Mouse (Mus musculus) embryonic facial prominence, embryonic 15.5 days (tissue): Measurements from ENCODE around the gene Gmpr2. TPM values are rescaled to one million over a fixed set of nuclear protein-coding genes. Genes with fewer than 3 reads are reported as not detected.

ENCODE experiments used
- ATAC-seq: fragments of 200-750 bp; cut with Nextera tagmentation; 2 replicates; pipeline ENCODE4 v1.8.0; 2017; ENCODE audit warnings: low read depth, moderate TSS enrichment; ENCODE audit not compliant: insufficient number of reproducible peaks, low FRiP score, low TSS enrichment
- H3K27ac ChIP-seq: fragments of 300-500 bp; sonication (generic); replicated peaks from 2 replicates; pipeline ENCODE4 v1.5.1; 2015; ENCODE audit warnings: mild to moderate bottlenecking, inconsistent platforms
- H3K27me3 ChIP-seq: fragments of 300-500 bp; sonication (generic); 2 replicates; pipeline ENCODE4 v1.6.1; 2015; ENCODE audit warnings: inconsistent platforms
- H3K36me3 ChIP-seq: fragments of 300-500 bp; sonication (generic); 2 replicates; pipeline ENCODE4 v1.6.1; 2015; ENCODE audit warnings: mild to moderate bottlenecking, inconsistent platforms
- H3K4me1 ChIP-seq: fragments of 300-500 bp; sonication (generic); 2 replicates; pipeline ENCODE4 v1.6.1; 2015; ENCODE audit warnings: inconsistent platforms
- H3K4me2 ChIP-seq: fragments of 300-500 bp; sonication (generic); replicated peaks from 2 replicates; pipeline ENCODE4 v1.6.1; 2015; ENCODE audit warnings: mild to moderate bottlenecking, inconsistent platforms
- H3K4me3 ChIP-seq: fragments of 300-500 bp; sonication (generic); replicated peaks from 2 replicates; pipeline ENCODE4 v1.5.1; 2015; ENCODE audit warnings: mild to moderate bottlenecking, inconsistent platforms
- H3K9ac ChIP-seq: fragments of 300-500 bp; sonication (generic); 2 replicates; pipeline ENCODE4 v1.6.1; 2015; ENCODE audit warnings: inconsistent platforms
- H3K9me3 ChIP-seq: fragments of 300-500 bp; sonication (generic); replicated peaks from 2 replicates; pipeline ENCODE4 v1.6.1; 2016; ENCODE audit warnings: inconsistent platforms
- WGBS: fragments of 180-500 bp; shearing (Covaris S2); methylation state at CpG from one replicate; pipeline ENCODE4 v1.1.7; 2015; 5-methylcytosine and 5-hydroxymethylcytosine counted together
- polyA plus RNA-seq: library from polyadenylated mRNA; unstranded; fragments of >200 nt; fragmentation: Nextera tagmentation; extraction: Ambion mirVana; gene quantifications from 2 replicates; pipeline ENCODE4 v1.2.1, GENCODE M21; 2015

Gmpr2 gene
- polyA plus RNA-seq, 1 experiment from 2014 or later = 68.6 TPM

- Histone ChIP-seq H3K4me3 (no peak overlapping the region), H3K4me1 (0 out of 2 replicates have a peak, but pooled peaks cover 7% of the 10 kb centered on the region), H3K9ac (no peak overlapping the region; the same call in 1 of the 2 replicates), H3K27ac (no peak overlapping the region), H3K36me3 (no peaks in the 10 kb centered on the region), H3K9me3 (no peaks in the 10 kb centered on the region), H3K4me2 (no peak overlapping the region), H3K27me3 (no peaks in the 10 kb centered on the region; the same call in 1 of the 2 replicates)
- WGBS = 67% methylated on average over 8 of the region's 8 CpGs
- ATAC-seq = no peak
These were observed 56.3 kb downstream of the Gmpr2 start for GRCm38 (mm10) chr14:55727889-55728685.

Other genes starting within 250 kb of the Gmpr2 start
- 81.2 and 83.4 TPM in 2 replicates for gene Dhrs4, start 193.2 kb upstream of the Gmpr2 start, polyA plus RNA-seq
- gene Carmil3, start 181.3 kb upstream of the Gmpr2 start, polyA plus RNA-seq = 2.4 and 3.7 TPM in 2 replicates
- 1.1 and 1.6 TPM in 2 replicates for gene Cpne6, start 161.5 kb upstream of the Gmpr2 start, polyA plus RNA-seq
- not detected in 2 replicates for gene Nrl, start 147.0 kb upstream of the Gmpr2 start, polyA plus RNA-seq
- 38.3 and 48.2 TPM in 2 replicates for gene Pck2, start 131.7 kb upstream of the Gmpr2 start, polyA plus RNA-seq
- 59.3 and 61.7 TPM in 2 replicates for gene Dcaf11, start 111.9 kb upstream of the Gmpr2 start, polyA plus RNA-seq
- gene A730061H03Rik, start 111.5 kb upstream of the Gmpr2 start, polyA plus RNA-seq = 1.6 and 3.0 TPM in 2 replicates
- 24.8 and 29.7 TPM in 2 replicates for gene Fitm1, start 96.3 kb upstream of the Gmpr2 start, polyA plus RNA-seq
- gene Psme1, start 93.8 kb upstream of the Gmpr2 start, polyA plus RNA-seq = 129 and 134 TPM in 2 replicates
- 9.7 and 11.6 TPM in 2 replicates for gene Emc9, start 86.6 kb upstream of the Gmpr2 start, polyA plus RNA-seq
- 238 and 259 TPM in 2 replicates for gene Psme2, start 80.8 kb upstream of the Gmpr2 start, polyA plus RNA-seq
- 17.9 and 18.1 TPM in 2 replicates for gene Rnf31, start 80.2 kb upstream of the Gmpr2 start, polyA plus RNA-seq
- gene Irf9, start 68.4 kb upstream of the Gmpr2 start, polyA plus RNA-seq = 12.8 and 17.3 TPM in 2 replicates
- gene Rec8, start 53.9 kb upstream of the Gmpr2 start, polyA plus RNA-seq = 2.3 and 2.9 TPM in 2 replicates
- 122 and 129 TPM in 2 replicates for gene Ipo4, start 36.0 kb upstream of the Gmpr2 start, polyA plus RNA-seq
- 0.75 and 1.4 TPM in 2 replicates for gene Gm49378, start 34.0 kb upstream of the Gmpr2 start, polyA plus RNA-seq
- 114 and 118 TPM in 2 replicates for gene Tm9sf1, start 28.1 kb upstream of the Gmpr2 start, polyA plus RNA-seq
- 0.61 and 1.2 TPM in 2 replicates for gene Tssk4, start 21.8 kb upstream of the Gmpr2 start, polyA plus RNA-seq
- gene Mdp1, start 11.4 kb upstream of the Gmpr2 start, polyA plus RNA-seq = 57.4 and 57.9 TPM in 2 replicates
- gene Nedd8, start 183 bp downstream of the Gmpr2 start, polyA plus RNA-seq = 548 and 555 TPM in 2 replicates
- gene Tinf2, start 9.9 kb downstream of the Gmpr2 start, polyA plus RNA-seq = 34.0 and 38.0 TPM in 2 replicates
- 27.3 and 28.0 TPM in 2 replicates for gene Tgm1, start 42.0 kb downstream of the Gmpr2 start, polyA plus RNA-seq
- 30.3 and 33.8 TPM in 2 replicates for gene Rabggta, start 50.3 kb downstream of the Gmpr2 start, polyA plus RNA-seq
- 87.3 and 90.0 TPM in 2 replicates for gene Dhrs1, start 73.7 kb downstream of the Gmpr2 start, polyA plus RNA-seq
- gene Nop9, start 73.8 kb downstream of the Gmpr2 start, polyA plus RNA-seq = 37.3 and 39.0 TPM in 2 replicates
- 0.47 and 0.60 TPM in 2 replicates for gene Cideb, start 86.5 kb downstream of the Gmpr2 start, polyA plus RNA-seq
- 0.95 and 1.4 TPM in 2 replicates for gene Ltb4r2, start 89.5 kb downstream of the Gmpr2 start, polyA plus RNA-seq
- gene Ltb4r1, start 94.0 kb downstream of the Gmpr2 start, polyA plus RNA-seq = 1.8 and 2.1 TPM in 2 replicates
- 17.4 and 22.2 TPM in 2 replicates for gene Adcy4, start 112.2 kb downstream of the Gmpr2 start, polyA plus RNA-seq
- 34.5 and 41.3 TPM in 2 replicates for gene Ripk3, start 116.9 kb downstream of the Gmpr2 start, polyA plus RNA-seq
- 106 and 115 TPM in 2 replicates for gene Nfatc4, start 151.2 kb downstream of the Gmpr2 start, polyA plus RNA-seq
- 20.8 and 25.0 TPM in 2 replicates for gene Nynrin, start 182.1 kb downstream of the Gmpr2 start, polyA plus RNA-seq
- 0.33 and 0.35 TPM in 2 replicates for gene Cbln3, start 212.5 kb downstream of the Gmpr2 start, polyA plus RNA-seq
- 18.8 and 19.9 TPM in 2 replicates for gene Khnyn, start 213.0 kb downstream of the Gmpr2 start, polyA plus RNA-seq
- gene Sdr39u1, start 228.4 kb downstream of the Gmpr2 start, polyA plus RNA-seq = 73.9 and 79.1 TPM in 2 replicates